Mouse (Mus musculus) cerebellum, postnatal 25 days (tissue): Measurements from ENCODE around the gene Lancl3.
"Not testable (repeated sequence)": the region's sequence is repeated elsewhere in the genome, so short reads cannot be mapped to it uniquely, and the experiment has no call there.

Experiments used
- DNase-seq, 2 experiments: peaks; one replicate each; pipeline ENCODE4 v3.0.0; 2021; ENCODE audit warnings: mixed read lengths in 2 of 2

The Lancl3 gene

DNA sequence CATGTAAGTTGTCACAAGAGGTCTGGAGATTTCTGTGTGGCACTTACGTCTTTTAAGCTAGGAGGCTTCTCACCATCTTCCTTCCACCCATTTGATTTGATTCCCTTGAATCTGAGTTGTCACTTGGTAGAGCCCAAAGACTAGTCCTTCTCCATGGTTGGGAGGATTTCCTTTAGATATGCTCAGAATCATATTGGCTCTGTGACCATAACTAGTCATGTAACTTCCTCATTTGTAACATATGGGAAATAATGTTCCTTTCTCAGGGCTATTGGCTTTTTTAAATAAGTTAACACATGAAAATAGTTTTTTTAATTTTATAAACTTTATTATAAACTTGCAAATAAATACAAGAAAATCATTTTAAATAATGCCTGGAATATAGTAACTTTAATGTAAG, 59.6 kb downstream of the Lancl3 start:
- no peak for DNase-seq

DNA sequence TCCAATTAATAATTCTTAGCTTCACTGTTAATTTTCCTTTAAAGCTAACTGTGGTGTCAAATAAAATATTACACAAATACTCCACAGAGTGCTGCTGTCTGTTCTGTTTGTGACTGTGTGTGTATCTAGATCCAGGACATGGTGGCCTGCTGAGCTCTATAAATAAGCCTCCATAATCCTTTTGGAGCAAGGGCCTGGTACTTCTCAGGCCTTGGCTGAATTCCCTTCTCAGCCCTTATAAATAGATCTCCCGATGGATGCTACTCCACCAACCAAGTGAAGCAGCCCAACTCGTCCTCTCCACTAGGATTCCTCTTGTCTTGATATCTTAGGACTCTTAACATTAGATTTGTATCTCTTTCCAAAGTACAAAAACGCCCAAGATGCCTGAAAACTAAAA, 71.4 kb downstream of the Lancl3 start:
- peak; percentile 42 to 65 for DNase-seq

DNA sequence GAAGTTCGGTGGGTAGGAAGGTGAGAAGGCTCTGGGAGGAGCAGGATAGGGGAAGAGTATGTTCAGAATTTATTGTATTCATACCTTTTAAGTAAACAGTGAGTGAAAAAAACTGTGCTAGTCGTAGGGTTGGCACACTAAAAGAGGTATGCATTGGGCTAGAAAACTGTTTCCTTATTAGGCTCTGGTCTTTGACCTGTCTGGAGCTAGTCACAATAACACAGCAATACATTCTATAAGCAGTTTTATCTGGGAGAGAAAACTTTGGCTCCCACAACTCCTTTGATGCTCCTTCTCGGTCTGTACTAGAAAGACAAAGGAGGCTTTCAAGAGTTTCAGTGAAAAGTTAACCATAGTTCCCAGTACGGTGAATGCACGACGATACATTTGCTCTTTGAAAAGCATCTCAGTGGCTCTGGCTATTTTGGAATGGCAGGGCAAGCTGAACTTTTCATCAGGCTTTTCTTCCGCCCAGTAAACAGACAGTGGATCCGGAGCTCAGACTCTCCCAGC, 72.3 kb downstream of the Lancl3 start:
- no peak for DNase-seq

DNA sequence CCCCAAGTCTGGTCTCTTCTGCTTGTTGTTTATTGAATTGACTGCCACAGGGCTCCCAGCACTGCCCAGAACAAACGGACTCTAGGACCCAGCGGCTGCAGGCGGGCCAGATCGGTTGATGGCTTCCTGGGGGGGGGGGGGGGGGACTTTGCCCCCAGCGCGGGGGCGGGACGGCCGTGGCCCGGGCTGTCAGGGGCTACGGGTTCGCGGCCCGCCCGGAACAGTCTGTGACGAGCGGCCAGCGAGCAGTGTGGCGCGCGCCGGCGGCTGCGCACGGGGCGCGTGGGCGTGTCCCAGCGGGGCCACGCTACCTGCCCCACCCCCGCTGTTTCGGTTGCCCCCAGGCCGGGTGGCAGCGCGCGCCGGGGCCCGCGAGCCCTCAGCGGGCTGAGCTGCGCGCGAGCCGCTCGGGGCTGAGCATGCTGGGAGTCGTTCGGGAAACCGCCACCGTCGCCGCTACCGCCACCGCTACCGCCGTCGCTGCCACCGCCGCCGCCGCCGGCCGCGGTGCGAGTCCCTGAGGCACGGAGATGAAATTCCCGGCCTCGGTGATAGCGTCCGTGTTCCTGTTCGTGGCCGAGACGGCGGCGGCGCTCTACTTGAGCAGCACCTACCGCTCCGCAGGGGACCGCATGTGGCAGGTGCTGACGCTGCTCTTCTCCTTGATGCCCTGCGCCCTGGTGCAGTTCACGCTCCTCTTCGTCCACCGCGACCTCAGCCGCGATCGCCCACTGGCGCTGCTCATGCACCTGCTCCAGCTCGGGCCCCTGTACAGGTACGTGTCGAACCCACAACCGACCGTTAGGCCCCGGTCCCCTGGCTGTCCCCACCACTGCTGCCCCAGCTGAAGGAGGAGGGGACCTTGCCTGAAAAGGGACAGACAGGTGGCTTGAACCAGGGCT, 73.0 kb downstream of the Lancl3 start, which contains the start of gene Xk:
Gene Xk (plus strand): TSS at position 297 of the 902 bp plus-strand sequence.
- peak; percentile 75 to 85 for DNase-seq

DNA sequence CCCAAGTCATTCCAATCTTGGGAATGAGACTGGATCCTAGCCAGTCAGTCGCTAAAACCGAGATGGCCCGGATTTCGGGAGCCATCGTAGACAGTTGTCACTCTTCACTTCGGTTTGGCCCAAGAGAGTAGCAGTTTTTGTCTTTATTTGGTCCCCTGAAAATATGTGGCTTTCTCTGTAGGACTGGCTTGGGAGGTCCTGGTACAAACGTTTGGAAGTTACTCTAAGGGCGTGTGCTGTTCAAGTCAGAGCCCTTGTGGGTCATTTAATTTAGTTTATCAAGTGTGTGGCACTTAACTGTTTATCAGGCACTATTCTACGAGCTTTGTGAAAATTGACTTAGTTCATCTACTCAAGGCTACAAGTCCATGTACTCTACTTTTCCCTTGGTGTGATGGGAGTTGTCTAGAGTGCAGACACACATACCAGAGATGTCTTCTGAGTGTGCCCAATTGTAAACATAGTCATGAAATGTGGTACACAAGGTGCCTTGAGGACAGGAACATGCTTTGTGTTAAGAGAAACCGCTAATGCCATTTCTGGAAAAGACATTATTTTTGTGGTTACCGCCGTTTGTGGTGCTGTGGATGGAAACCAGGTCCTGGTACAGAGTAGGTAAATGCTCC, 73.8 kb downstream of the Lancl3 start:
- no peak for DNase-seq

DNA sequence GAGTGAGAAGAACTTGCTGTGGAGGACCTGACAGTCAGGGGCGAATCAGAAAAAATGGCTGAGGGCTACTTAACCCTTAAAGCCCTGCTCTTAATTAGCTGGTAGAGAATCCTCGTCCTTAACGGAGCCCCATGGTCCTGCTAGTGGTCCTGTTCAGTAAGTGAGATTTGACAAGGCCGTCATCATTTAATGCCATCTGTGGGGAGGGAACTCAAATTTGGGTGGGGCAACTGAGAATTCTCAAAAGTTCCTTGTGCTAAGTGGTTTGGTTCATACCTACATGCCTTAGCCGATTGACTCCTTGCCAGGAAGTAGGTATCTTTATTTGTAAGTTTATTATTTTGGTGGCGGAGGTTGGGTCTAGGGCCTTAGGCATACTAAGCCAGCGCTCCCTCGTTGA, 74.6 kb downstream of the Lancl3 start:
- DNase-seq: no peak

DNA sequence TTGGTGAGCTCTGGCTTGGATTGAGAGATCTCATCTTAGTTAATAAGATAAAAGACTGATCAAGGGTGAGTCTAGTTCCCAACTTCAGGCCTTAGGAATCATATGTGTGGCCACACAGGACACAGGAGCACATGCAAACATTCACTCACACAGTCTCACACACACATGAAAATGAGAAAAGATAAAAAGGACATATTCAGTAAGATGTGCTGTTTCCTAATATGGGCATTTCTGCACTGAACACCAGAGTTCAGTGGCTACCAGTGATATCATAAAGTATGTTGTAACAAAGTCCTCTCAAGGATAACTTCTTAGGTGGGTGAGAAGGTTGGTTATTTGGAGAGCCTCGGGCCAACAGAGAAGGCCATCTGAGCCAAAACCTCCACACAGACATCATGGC, 83.8 kb downstream of the Lancl3 start, which contains the start of gene H2al1m:
Gene H2al1m (plus strand): TSS at position 301 of the 400 bp plus-strand sequence.
- not testable (repeated sequence) for DNase-seq

DNA sequence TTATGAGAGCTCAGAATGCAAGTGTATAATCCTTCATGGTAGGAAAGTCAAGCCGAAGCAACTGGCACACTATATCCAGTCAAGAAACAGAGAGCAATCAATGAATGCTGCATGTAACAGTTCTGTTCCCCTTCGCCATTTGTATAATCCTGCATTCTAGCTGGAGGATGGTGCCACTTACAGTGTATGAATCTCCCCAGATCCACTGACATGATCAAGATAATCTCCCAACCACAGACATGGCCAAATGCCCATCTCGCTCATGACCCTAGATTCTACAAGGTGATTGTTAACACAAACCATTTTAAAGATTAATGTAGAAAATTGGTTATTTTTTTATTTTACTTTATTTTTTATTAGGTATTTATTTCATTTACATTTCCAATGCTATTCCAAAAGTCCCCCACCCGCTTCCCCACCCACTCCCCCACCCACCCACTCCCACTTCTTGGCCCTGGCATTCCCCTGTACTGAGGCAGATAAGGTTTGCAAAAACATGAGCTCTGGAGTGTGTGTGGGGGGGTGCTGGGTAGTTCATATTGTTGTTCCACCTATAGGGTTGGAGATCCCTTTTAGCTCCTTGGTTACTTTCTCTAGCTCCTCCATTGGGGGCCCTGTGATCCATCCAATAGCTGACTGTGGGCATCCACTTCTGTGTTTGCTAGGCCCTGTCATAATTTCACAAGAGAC, 93.6 kb downstream of the Lancl3 start:
- not testable (repeated sequence) for DNase-seq

DNA sequence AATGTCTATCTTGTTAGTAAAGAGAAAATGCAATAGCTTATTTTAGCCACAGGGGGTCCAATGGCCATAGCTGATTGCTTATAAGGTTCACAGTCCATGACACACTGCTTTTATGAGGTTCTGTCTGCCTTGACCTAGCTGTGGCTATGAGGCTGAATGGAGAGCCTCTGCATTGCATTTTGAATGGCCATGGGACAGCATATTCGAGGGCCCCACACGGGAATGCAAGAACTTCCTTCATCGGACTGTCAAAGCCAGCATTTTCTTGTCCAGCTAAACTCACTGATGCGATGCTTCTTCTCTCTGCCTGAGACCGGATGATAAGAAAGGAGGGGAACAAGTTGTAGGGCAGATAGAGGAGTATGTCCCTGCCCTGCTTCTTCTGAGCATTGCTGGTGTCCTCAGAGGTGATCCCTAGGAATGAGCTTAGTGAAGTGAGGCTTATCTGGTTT, 98.7 kb downstream of the Lancl3 start:
- no peak for DNase-seq

DNA sequence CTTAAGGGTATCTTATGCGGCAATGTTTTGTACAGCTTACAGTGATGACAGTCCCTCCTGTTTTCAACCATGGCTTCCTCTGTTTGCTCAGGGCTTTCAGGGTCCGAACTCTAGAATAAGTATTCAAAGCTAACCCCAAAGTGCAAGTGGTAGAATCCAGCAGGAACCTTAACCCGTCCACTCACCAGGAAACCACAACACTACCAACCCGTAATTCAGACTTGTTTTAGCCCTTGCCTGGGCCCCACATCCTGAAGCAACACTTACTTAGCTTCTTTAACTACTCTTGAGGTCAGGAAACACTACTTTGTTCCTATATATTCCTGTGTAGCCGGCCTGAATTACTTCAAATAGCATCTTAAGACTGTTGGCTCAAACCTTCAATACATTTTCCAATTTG, 103.1 kb downstream of the Lancl3 start:
- no peak for DNase-seq

DNA sequence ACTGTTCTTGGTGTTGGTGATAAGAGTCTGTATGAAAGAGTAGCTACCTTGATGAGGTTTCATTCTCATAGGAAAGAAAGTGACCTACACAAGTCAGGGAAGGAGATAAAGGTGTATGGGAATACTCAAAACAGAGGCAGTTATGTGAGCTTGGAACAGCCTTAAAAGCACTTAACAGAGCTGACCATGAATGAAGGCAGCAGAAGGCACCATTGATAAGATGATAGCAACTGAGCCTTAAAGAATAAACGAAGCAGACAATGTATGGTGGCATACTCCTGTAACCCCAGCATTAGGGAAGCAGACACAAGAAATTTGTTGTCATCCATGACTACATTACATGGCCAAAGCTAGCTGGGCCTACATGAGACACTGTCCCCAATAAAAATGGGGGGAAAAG, 103.8 kb downstream of the Lancl3 start:
- DNase-seq: no peak

DNA sequence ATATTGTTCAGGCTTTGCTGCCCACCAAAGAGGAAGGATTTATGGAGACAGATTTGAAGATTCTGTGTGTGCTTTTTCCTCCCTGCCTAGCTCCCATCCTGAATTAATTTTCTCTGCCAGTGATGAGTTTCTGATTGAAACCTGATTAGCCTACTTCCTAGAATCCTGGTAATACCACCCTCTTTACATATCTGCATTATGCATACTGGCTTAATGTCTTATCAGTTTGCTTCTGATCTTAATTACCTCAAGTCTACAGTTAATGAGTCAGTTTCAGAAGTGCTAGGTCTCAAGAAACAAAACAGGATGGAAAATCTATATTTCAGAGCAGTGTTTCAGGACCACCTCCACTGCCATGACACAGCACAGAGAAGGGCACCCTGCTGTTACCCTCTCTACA, 116.8 kb downstream of the Lancl3 start:
- DNase-seq: not testable (repeated sequence)
